Mouse (Mus musculus) stomach, postnatal 0 days (tissue): ENCODE results near the gene Lrp3.

Experiments used
- CTCF ChIP-seq: IDR thresholded peaks from 2 replicates; pipeline ENCODE4 v1.5.1; 2016; ENCODE audit warnings: antibody characterized with exemption, low read depth, mild to moderate bottlenecking, moderate library complexity
- EP300 ChIP-seq: optimal IDR thresholded peaks from 2 replicates; pipeline ENCODE3; 2016; ENCODE audit warnings: antibody characterized with exemption

- no peak for TF ChIP-seq CTCF
- no peak for TF ChIP-seq EP300
Observed at GRCm38 (mm10) chr7:35197022-35197421, 18.3 kb downstream of the Lrp3 start.
